Mouse (Mus musculus): ENCODE measurements around the gene Ccpg1os.

GRCm38 (mm10) chr9:72969874-72970273 lies 15.3 kb downstream of the Ccpg1os start:
- no peak for TF ChIP-seq CTCF (IDR thresholded peaks at IDR 0.05)
- TF ChIP-seq EP300 (IDR thresholded peaks at IDR 0.05): no peak

Data from lung, postnatal 0 days (tissue).